ENCODE assay signal across 8 mouse cellular contexts in genomic region chr9:66512351-66512671, GRCm38 (mm10). TPM values are rescaled to one million over a fixed set of nuclear protein-coding genes. Genes with fewer than 3 reads are reported as not detected.
A peak's percentile ranks its signal among the peaks of the same experiment; 100 is the strongest.
DNase-seq lines count a peak whose midpoint lies in the region; ATAC-seq lines count a peak whose summit lies in the region.

No protein-coding gene starts in this region.

- H3K9me3 ChIP-seq in embryonic facial prominence, embryonic 13.5 days, result no peaks in the 10 kb centered on the region
- no peaks in the 10 kb centered on the region for H3K9me3 ChIP-seq in limb, embryonic 12.5 days
- no peaks in the 10 kb centered on the region for H3K9me3 ChIP-seq in midbrain, embryonic 14.5 days (ENCODE audit: control insufficient read depth, low read length)

- ATAC-seq in embryonic facial prominence, embryonic 13.5 days (ENCODE audit: insufficient number of reproducible peaks, insufficient read depth, low FRiP score, low TSS enrichment, low read depth), result peak; percentile 85
- peak; percentile 85 for ATAC-seq in limb, embryonic 12.5 days (ENCODE audit: insufficient number of reproducible peaks, insufficient read depth, low FRiP score, low TSS enrichment, low read depth)
- ATAC-seq in midbrain, embryonic 14.5 days (ENCODE audit: low FRiP score, low TSS enrichment), result peak; percentile 89

- peak overlapping the region; percentile 83 for H3K9ac ChIP-seq in embryonic facial prominence, embryonic 13.5 days
- H3K9ac ChIP-seq in limb, embryonic 12.5 days (replicated peaks), result peak overlapping the region; percentile 77
- peak overlapping the region; percentile 78 for H3K9ac ChIP-seq in midbrain, embryonic 14.5 days (replicated peaks; ENCODE audit: low read length)

- H3K36me3 ChIP-seq in embryonic facial prominence, embryonic 13.5 days, result peaks cover 47% of the 10 kb centered on the region
- peaks cover 58% of the 10 kb centered on the region for H3K36me3 ChIP-seq in limb, embryonic 12.5 days
- H3K36me3 ChIP-seq in midbrain, embryonic 14.5 days (ENCODE audit: control insufficient read depth, insufficient read depth, low read length), result peaks cover 64% of the 10 kb centered on the region

- H3K27me3 ChIP-seq in embryonic facial prominence, embryonic 13.5 days, result no peaks in the 10 kb centered on the region
- H3K27me3 ChIP-seq in limb, embryonic 12.5 days, result no peaks in the 10 kb centered on the region
- H3K27me3 ChIP-seq in midbrain, embryonic 14.5 days (ENCODE audit: control insufficient read depth, insufficient read depth, low read length), result no peaks in the 10 kb centered on the region

- H3K4me3 ChIP-seq in embryonic facial prominence, embryonic 13.5 days, result peak overlapping the region; percentile 72
- H3K4me3 ChIP-seq in limb, embryonic 12.5 days (replicated peaks), result peak overlapping the region; percentile 61
- peak overlapping the region; percentile 57 for H3K4me3 ChIP-seq in midbrain, embryonic 14.5 days (replicated peaks; ENCODE audit: low read depth, low read length)

- WGBS in embryonic facial prominence, embryonic 13.5 days, result 0% methylated on average over 8 of the region's 8 CpGs
- under 1% methylated on average over 8 of the region's 8 CpGs for WGBS in limb, embryonic 12.5 days
- under 1% methylated on average over 8 of the region's 8 CpGs for WGBS in midbrain, embryonic 14.5 days

- peaks cover 27% of the 10 kb centered on the region for H3K4me1 ChIP-seq in embryonic facial prominence, embryonic 13.5 days
- peaks cover 31% of the 10 kb centered on the region for H3K4me1 ChIP-seq in limb, embryonic 12.5 days (replicated peaks)
- H3K4me1 ChIP-seq in midbrain, embryonic 14.5 days (ENCODE audit: control insufficient read depth, insufficient read depth, low read length), result peaks cover 12% of the 10 kb centered on the region

- peak; percentile 78 for DNase-seq in 3134 (ENCODE audit: extremely low read depth, insufficient read length, low spot score)
- peak; percentile 88 to 91 for DNase-seq in adrenal gland, postnatal 36 days
- peak; percentile 80 for DNase-seq in heart, adult 8-10 months (ENCODE audit: low spot score)
- DNase-seq in kidney, adult 8-10 months, result peak; percentile 88 to 89
- peak; percentile 92 for DNase-seq in midbrain, embryonic 14.5 days
- peak; percentile 62 for DNase-seq in spleen, adult 12 weeks (ENCODE audit: low spot score)

- H3K4me2 ChIP-seq in embryonic facial prominence, embryonic 13.5 days, result peak overlapping the region; percentile 98
- peak overlapping the region; percentile 95 for H3K4me2 ChIP-seq in limb, embryonic 12.5 days
- H3K4me2 ChIP-seq in midbrain, embryonic 14.5 days (ENCODE audit: low read length), result peak overlapping the region; percentile 100

- H3K27ac ChIP-seq in embryonic facial prominence, embryonic 13.5 days, result peak overlapping the region; percentile 96
- peak overlapping the region; percentile 97 for H3K27ac ChIP-seq in limb, embryonic 12.5 days
- peak overlapping the region; percentile 98 for H3K27ac ChIP-seq in midbrain, embryonic 14.5 days (replicated peaks; ENCODE audit: low read depth, low read length)

RNA-seq across cellular contexts. Expression of gene Fbxl22, which starts 2.1 kb away (rescaled TPM):
- under 1 TPM; 0.30 to 0.63 TPM for total RNA-seq in adrenal gland, postnatal 36 days (2021)
- polyA plus RNA-seq in embryonic facial prominence, embryonic 13.5 days (2015; fragmentation: Nextera tagmentation; extraction: Ambion mirVana), result 1.5 and 1.6 TPM in 2 replicates
- 10 to 100 TPM; 28.1 to 43.0 (median 31.0) TPM for total RNA-seq in heart, adult 8-10 months (2022)
- 3.3 and 3.4 TPM in 2 replicates for polyA plus RNA-seq in limb, embryonic 12.5 days (2016; fragmentation: Nextera tagmentation; extraction: Ambion mirVana)
- 1.5 and 1.9 TPM in 2 replicates for polyA plus RNA-seq in midbrain, embryonic 14.5 days (2014; fragmentation: Nextera tagmentation; extraction: Ambion mirVana)

Comparison
In these comparisons a context has a peak if more than half of its experiments do, and no peak if none do; other contexts are left out.
1. Peak in every context shown above with its lines: DNase-seq, ATAC-seq, H3K4me3 ChIP-seq and H3K27ac ChIP-seq.